Comparison of ENCODE assay signal across 8 mouse cellular contexts in the genomic region with DNA sequence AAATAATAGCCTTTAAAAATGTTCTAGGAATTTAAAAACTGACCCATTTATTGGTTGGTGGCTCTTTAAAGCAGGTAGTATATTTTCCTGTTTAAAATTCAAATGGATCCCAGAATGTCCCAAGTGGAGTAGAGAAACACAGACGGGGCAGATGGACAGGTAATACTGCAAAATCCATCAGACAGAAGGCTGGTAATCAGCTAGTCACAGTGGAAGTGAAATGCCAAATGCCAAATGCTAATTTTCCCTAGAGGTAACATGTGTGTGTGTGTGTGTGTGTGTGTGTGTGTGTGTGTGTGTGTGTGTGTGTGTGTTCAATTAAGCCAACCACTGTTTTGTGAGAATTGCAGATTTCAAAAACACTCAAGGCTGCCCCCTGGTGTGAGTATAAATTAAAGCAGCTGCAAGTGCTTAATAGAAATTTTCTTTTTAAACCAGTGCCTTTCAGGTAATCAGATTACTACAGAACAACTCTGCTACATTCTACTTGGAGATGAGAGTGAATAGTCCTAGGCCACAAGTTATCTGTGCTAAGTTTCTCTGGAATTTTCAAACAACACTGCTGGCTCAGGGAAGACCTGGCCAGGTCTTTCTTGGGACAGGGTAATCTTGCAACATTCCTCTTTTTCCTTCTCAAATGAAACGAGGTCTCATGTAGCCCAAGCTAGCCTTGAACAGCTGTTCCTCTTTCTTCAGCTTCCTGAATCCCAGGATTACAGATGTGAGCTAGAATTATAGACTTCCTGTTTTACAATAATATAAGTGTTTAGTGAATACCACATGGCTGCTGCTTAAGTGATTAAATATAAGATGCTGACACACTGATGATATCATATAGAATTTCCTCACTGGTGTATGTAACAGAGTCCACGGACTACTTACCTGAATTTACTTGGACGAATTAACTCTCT.
DNase-seq lines count a peak whose midpoint lies in the region; ATAC-seq and TF ChIP-seq lines count a peak whose summit lies in the region.

No protein-coding gene starts in this region.

- no peak overlapping the region for H3K4me2 ChIP-seq in midbrain, embryonic 12.5 days (replicated peaks)
- H3K4me2 ChIP-seq in hindbrain, postnatal 0 days (ENCODE audit: low read depth, low read length) = no peak overlapping the region

- H3K4me3 ChIP-seq in gastrocnemius, adult 2 months = no peak overlapping the region
- no peak overlapping the region for H3K4me3 ChIP-seq in midbrain, embryonic 12.5 days
- no peak overlapping the region for H3K4me3 ChIP-seq in midbrain, embryonic 10.5 days
- no peak overlapping the region for H3K4me3 ChIP-seq in cortical plate, adult 2 months (ENCODE audit: insufficient read depth, low read length)
- H3K4me3 ChIP-seq in hindbrain, postnatal 0 days (ENCODE audit: low read length) = no peak overlapping the region

- no peaks in the 10 kb centered on the region for H3K4me1 ChIP-seq in midbrain, embryonic 12.5 days
- no peaks in the 10 kb centered on the region for H3K4me1 ChIP-seq in midbrain, embryonic 10.5 days
- H3K4me1 ChIP-seq in cortical plate, adult 2 months (ENCODE audit: control insufficient read depth, insufficient read depth, low read length) = no peaks in the 10 kb centered on the region
- 0 out of 2 replicates have a peak, but pooled peaks cover 6% of the 10 kb centered on the region for H3K4me1 ChIP-seq in hindbrain, postnatal 0 days (ENCODE audit: insufficient read depth, low read length)

- peak; percentile 52 for ATAC-seq in midbrain, embryonic 12.5 days (ENCODE audit: low FRiP score, low read depth)
- peak; percentile 58; the same call in 1 of the 2 replicates for ATAC-seq in hindbrain, postnatal 0 days

- DNase-seq in gastrocnemius, adult 2 months = no peak
- DNase-seq in gastrocnemius, adult 8-10 months (ENCODE audit: low spot score in 2 of 2) = no peak
- no peak for DNase-seq in midbrain, embryonic 10.5 days (ENCODE audit: low spot score)
- DNase-seq in hindbrain, postnatal 0 days (ENCODE audit: low spot score) = peak; percentile 81
- DNase-seq in retina, postnatal 1 day = peak; percentile 60
- no peak for DNase-seq in thymus, postnatal 14 days

- peak; percentile 47 for TF ChIP-seq CTCF in gastrocnemius, adult 2 months (IDR thresholded peaks at IDR 0.05)
- 0 out of 2 replicates have a peak, but pooled peaks have one; percentile 2 for TF ChIP-seq CTCF in cortical plate, adult 2 months (IDR thresholded peaks at IDR 0.05; ENCODE audit: extremely low read depth, insufficient read depth, low read length)
- peak; percentile 60 for TF ChIP-seq CTCF in hindbrain, postnatal 0 days (IDR thresholded peaks at IDR 0.05; ENCODE audit: low read depth)

- H3K27me3 ChIP-seq in midbrain, embryonic 12.5 days = no peaks in the 10 kb centered on the region
- H3K27me3 ChIP-seq in midbrain, embryonic 10.5 days (ENCODE audit: low read depth, poor library complexity, severe bottlenecking) = no peaks in the 10 kb centered on the region
- no peaks in the 10 kb centered on the region for H3K27me3 ChIP-seq in hindbrain, postnatal 0 days (ENCODE audit: insufficient read depth, low read length)

- WGBS in midbrain, embryonic 12.5 days = 60% methylated on average over 4 of the region's 4 CpGs
- 67% methylated on average over 4 of the region's 4 CpGs for WGBS in midbrain, embryonic 10.5 days
- 61% methylated on average over 4 of the region's 4 CpGs for WGBS in hindbrain, postnatal 0 days

- no peaks in the 10 kb centered on the region for H3K36me3 ChIP-seq in midbrain, embryonic 12.5 days
- no peaks in the 10 kb centered on the region for H3K36me3 ChIP-seq in midbrain, embryonic 10.5 days
- H3K36me3 ChIP-seq in hindbrain, postnatal 0 days (ENCODE audit: insufficient read depth, low read length) = no peaks in the 10 kb centered on the region

- no peak overlapping the region for H3K27ac ChIP-seq in gastrocnemius, adult 2 months
- no peak overlapping the region for H3K27ac ChIP-seq in midbrain, embryonic 12.5 days (replicated peaks)
- H3K27ac ChIP-seq in midbrain, embryonic 10.5 days (replicated peaks) = no peak overlapping the region
- H3K27ac ChIP-seq in cortical plate, adult 2 months (ENCODE audit: insufficient read depth, low read length) = no peak overlapping the region
- H3K27ac ChIP-seq in hindbrain, postnatal 0 days = no peak overlapping the region

- H3K9ac ChIP-seq in midbrain, embryonic 12.5 days (replicated peaks) = no peak overlapping the region
- no peak overlapping the region for H3K9ac ChIP-seq in hindbrain, postnatal 0 days (replicated peaks; ENCODE audit: low read length)

- no peak for TF ChIP-seq POLR2A in cortical plate, adult 2 months (IDR thresholded peaks at IDR 0.05; ENCODE audit: extremely low read depth, insufficient read depth, low read length)

- H3K9me3 ChIP-seq in midbrain, embryonic 12.5 days = no peaks in the 10 kb centered on the region
- no peaks in the 10 kb centered on the region for H3K9me3 ChIP-seq in midbrain, embryonic 10.5 days (replicated peaks)
- no peaks in the 10 kb centered on the region for H3K9me3 ChIP-seq in hindbrain, postnatal 0 days (ENCODE audit: low read length)

- intact Hi-C loops in gastrocnemius, adult 2 months (cut with DNase I) = loop anchor here (2.0 to 10.0 kb wide), 2 partner anchors 173 to 785 kb away; no protein-coding TSS in a partner anchor

Comparison
In these comparisons a context has a peak if more than half of its experiments do, and no peak if none do; other contexts are left out.
1. DNase-seq: peak in hindbrain, postnatal 0 days (single experiment) and retina, postnatal 1 day (single experiment); none in gastrocnemius, adult 2 months (single experiment), gastrocnemius, adult 8-10 months (0 of 2), midbrain, embryonic 10.5 days (single experiment) and thymus, postnatal 14 days (single experiment).
2. CTCF ChIP-seq: peak in every context shown above with its lines; median percentile 60 in hindbrain, postnatal 0 days; 47 in gastrocnemius, adult 2 months; 2 in cortical plate, adult 2 months.